Mouse (Mus musculus) olfactory bulb, adult 2 months (tissue): Measurements from ENCODE around the gene Myo3a.
"Not testable (repeated sequence)": the region's sequence is repeated elsewhere in the genome, so short reads cannot be mapped to it uniquely, and the experiment has no call there.

Experiments
- CTCF ChIP-seq: fragments of 200-500 bp; IDR thresholded peaks from 2 replicates; pipeline ENCODE4 v1.5.1; 2012; ENCODE audit warnings: low read depth, mild to moderate bottlenecking, low read length, moderate library complexity; ENCODE audit not compliant: insufficient read depth
- POLR2A ChIP-seq: fragments of 200-500 bp; IDR thresholded peaks from 2 replicates; pipeline ENCODE4 v1.6.1; 2012; ENCODE audit warnings: mild to moderate bottlenecking, low read depth, low read length, moderate library complexity; ENCODE audit not compliant: insufficient read depth

DNA sequence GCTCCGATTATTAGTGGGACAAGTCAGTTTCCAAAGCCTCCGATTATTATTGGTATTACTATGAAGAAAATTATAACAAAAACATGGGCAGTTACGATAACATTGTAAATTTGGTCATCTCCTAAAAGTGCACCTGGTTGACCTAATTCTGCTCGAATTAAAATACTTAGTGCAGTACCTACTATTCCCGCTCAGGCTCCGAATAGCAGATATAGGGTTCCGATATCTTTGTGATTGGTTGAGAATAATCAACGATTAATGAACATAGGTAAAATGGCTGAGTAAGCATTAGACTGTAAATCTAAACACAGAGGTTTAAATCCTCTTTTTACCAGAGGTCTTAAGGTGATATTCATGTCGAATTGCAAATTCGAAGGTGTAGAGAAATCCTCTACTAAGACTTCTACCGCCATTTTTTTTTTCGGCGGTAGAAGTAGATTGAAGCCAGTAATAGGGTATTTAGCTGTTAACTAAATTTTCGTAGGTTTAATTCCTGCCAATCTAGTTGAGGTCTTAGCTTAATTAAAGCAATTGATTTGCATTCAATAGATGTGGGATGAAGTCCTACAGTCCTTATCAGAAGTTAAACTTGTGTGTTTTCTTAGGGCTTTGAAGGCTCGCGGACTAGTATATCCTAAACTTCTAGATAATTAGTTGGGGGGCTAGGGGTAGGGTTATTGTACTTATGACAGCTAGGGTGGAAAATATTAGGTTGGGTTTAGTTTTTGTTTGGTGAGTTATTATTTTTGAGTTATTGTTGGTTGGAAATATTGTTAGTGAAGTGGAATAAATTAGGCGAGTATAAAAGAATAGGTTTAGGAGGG is 362.3 kb downstream of the Myo3a start:
- TF ChIP-seq CTCF, POLR2A: not testable (repeated sequence)
